10 mouse cellular contexts compared by ENCODE assay signal in the genomic region with DNA sequence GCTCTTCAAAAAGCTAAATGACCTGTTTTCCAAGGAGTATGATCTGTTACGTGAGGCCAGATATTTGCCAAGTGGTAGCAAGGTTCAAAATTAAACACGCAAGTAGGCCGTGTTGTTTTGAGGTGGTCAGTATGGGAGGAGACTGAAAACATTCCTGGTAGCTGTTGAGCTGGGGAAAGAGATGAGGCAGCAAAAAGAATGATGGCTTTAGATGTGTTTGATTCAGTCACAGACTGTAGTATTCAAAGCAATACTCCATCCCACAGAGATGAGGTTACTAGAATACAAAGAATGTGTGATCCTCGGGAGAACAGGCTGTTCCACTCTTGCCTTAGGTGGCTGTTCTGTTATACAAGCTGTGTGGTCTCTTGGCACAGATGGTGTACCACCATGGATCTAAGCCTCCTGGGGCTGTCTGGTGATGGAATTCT.
DNase-seq lines count a peak whose midpoint lies in the region; ATAC-seq lines count a peak whose summit lies in the region.
"Had no signal": no experiment of that assay in that cellular context is flagged by ENCODE, and none has a peak within 500 bp of the region (broad histone marks: within the 10 kb centered on the region; RNA-seq: fewer than 3 reads in every experiment).

No protein-coding gene starts in this region.

- H3K4me1 ChIP-seq in intestine, embryonic 15.5 days (replicated peaks), result no peaks in the 10 kb centered on the region
- H3K4me1 ChIP-seq: hindbrain, embryonic 10.5 days; midbrain, embryonic 10.5 days had no signal

- H3K9ac ChIP-seq in intestine, embryonic 15.5 days, result no peak overlapping the region

- no peak overlapping the region for H3K4me2 ChIP-seq in intestine, embryonic 15.5 days (replicated peaks)

- H3K27me3 ChIP-seq in intestine, embryonic 15.5 days (replicated peaks), result no peaks in the 10 kb centered on the region

- no peaks in the 10 kb centered on the region for H3K9me3 ChIP-seq in intestine, embryonic 15.5 days
- H3K9me3 ChIP-seq: hindbrain, embryonic 10.5 days; midbrain, embryonic 10.5 days had no signal

- 76% methylated on average over 4 of the region's 4 CpGs for WGBS in intestine, embryonic 15.5 days

- no peak overlapping the region for H3K27ac ChIP-seq in intestine, embryonic 15.5 days
- H3K27ac ChIP-seq: hindbrain, embryonic 10.5 days; midbrain, embryonic 10.5 days had no signal

- peak; percentile 2 for DNase-seq in cerebellum, adult 9-10 months
- DNase-seq in retina, postnatal 1 day, result peak; percentile 8
- no peak for DNase-seq in retina, embryonic 14.5 days (ENCODE audit: low spot score)
- DNase-seq in layer of hippocampus, adult 9-10 months (ENCODE audit: low spot score), result peak; percentile 40
- DNase-seq in telencephalon, adult 2 months (ENCODE audit: low read depth, low spot score), result peak; percentile 15
- no peak for DNase-seq in embryo, embryonic 11 days

- ATAC-seq in cerebellum, adult (ENCODE audit: insufficient number of reproducible peaks, low FRiP score, low TSS enrichment), result no peak
- no peak for ATAC-seq in intestine, embryonic 15.5 days

- no peaks in the 10 kb centered on the region for H3K36me3 ChIP-seq in intestine, embryonic 15.5 days
- H3K36me3 ChIP-seq: hindbrain, embryonic 10.5 days; midbrain, embryonic 10.5 days had no signal

- no peak overlapping the region for H3K4me3 ChIP-seq in intestine, embryonic 15.5 days (replicated peaks)
- H3K4me3 ChIP-seq: hindbrain, embryonic 10.5 days; midbrain, embryonic 10.5 days had no signal

Comparison
In these comparisons a context has a peak if more than half of its experiments do, and no peak if none do; other contexts are left out.
1. DNase-seq: peak in cerebellum, adult 9-10 months (single experiment), retina, postnatal 1 day (single experiment), layer of hippocampus, adult 9-10 months (single experiment) and telencephalon, adult 2 months (single experiment); none in retina, embryonic 14.5 days (single experiment) and embryo, embryonic 11 days (single experiment).